26 mouse cellular contexts compared by ENCODE assay signal in the genomic region with DNA sequence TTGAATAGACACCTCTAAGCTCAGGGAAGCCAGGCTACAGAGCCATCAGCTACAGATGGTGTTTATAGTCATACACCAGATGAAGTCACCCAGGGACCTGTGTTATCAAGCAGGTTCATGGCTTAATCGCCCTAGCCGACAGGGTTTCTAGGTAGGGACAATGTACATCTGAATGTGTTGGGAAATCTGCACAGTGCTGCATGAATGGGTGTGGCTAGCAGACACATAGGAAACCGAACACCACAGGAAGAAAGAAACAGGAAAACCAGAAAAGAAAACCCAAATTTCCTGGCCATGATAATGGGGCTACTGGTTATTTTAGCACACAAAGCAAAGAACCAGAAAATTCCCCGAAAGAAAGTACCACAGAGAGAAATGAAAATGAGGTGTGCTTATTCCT. TPM values are rescaled to one million over a fixed set of nuclear protein-coding genes. Genes with fewer than 3 reads are reported as not detected.
DNase-seq lines count a peak whose midpoint lies in the region; ATAC-seq lines count a peak whose summit lies in the region.
"Had no signal": no experiment of that assay in that cellular context is flagged by ENCODE, and none has a peak within 500 bp of the region (broad histone marks: within the 10 kb centered on the region; RNA-seq: fewer than 3 reads in every experiment).

No protein-coding gene starts in this region.

- no peaks in the 10 kb centered on the region for H3K36me3 ChIP-seq in heart, embryonic 10.5 days
- H3K36me3 ChIP-seq: hindbrain, embryonic 12.5 days had no signal

- no peaks in the 10 kb centered on the region for H3K9me3 ChIP-seq in heart, embryonic 10.5 days
- H3K9me3 ChIP-seq: hindbrain, embryonic 12.5 days had no signal

- 63% methylated on average over 4 of the region's 4 CpGs for WGBS in heart, embryonic 10.5 days

- H3K27ac ChIP-seq in heart, embryonic 10.5 days, result 0 out of 2 replicates have a peak overlapping the region, but pooled peaks have one; percentile 17
- H3K27ac ChIP-seq: hindbrain, embryonic 12.5 days; stomach, postnatal 0 days had no signal

- ATAC-seq in megakaryocyte-erythroid progenitor cell, adult 5-6 weeks (replicated peaks; ENCODE audit: low FRiP score, low TSS enrichment, poor library complexity, severe bottlenecking), result peak; percentile 48; the same call in 1 of the 2 replicates
- ATAC-seq: activated CD4-positive, CD25-positive, alpha-beta regulatory T cell, adult 4 months; forebrain, embryonic 16.5 days; inflammation-experienced regulatory T-cells, adult 6 months had no signal

- peaks cover 43% of the 10 kb centered on the region for H3K4me1 ChIP-seq in heart, embryonic 10.5 days

- H3K4me3 ChIP-seq in heart, embryonic 10.5 days, result no peak overlapping the region
- H3K4me3 ChIP-seq: hindbrain, embryonic 12.5 days had no signal

- no peaks in the 10 kb centered on the region for H3K27me3 ChIP-seq in heart, embryonic 10.5 days (ENCODE audit: insufficient read depth, poor library complexity, severe bottlenecking)
- H3K27me3 ChIP-seq: hindbrain, embryonic 12.5 days had no signal

- DNase-seq in heart, embryonic 10.5 days (ENCODE audit: low spot score), result no peak
- DNase-seq in heart, adult 8-10 months (ENCODE audit: low spot score), result no peak
- peak; percentile 15 for DNase-seq in CD4-positive helper T cell, adult 2 months (ENCODE audit: low read depth, low spot score)
- DNase-seq in induced T-regulatory cell, adult 2 months (ENCODE audit: low read depth), result peak; percentile 8
- DNase-seq in gastrocnemius, postnatal 25 days, result no peak
- DNase-seq in lung, postnatal 4 days, result no peak
- DNase-seq: adrenal gland, postnatal 14 days; cerebellum, postnatal 10 days; kidney, postnatal 36 days; layer of hippocampus, adult 9-11 months; lung, adult 2 months; midbrain, embryonic 14.5 days; right cerebral cortex, postnatal 14 days had no signal

RNA-seq across cellular contexts. Expression of a gene that starts 29.4 kb away (rescaled TPM):
- polyA plus RNA-seq in heart, embryonic 10.5 days (2016; fragmentation: Nextera tagmentation; extraction: Ambion mirVana), result not detected in 2 replicates
- total RNA-seq in heart, adult 8-10 months (2022), result not detected
- not detected in 2 replicates for total RNA-seq in megakaryocyte-erythroid progenitor cell, adult 5-6 weeks (2014; fragmentation: Nextera tagmentation)
- not detected in 2 replicates for total RNA-seq in megakaryocyte-erythroid progenitor cell, adult 5-6 weeks (2017)
- not detected for total RNA-seq in gastrocnemius, postnatal 25 days (2021)
- total RNA-seq: adrenal gland, postnatal 14 days; left cerebral cortex, adult 8-10 months had no signal
- polyA plus RNA-seq: activated CD4-positive, CD25-positive, alpha-beta regulatory T cell, adult 4 months; brain, embryonic 14.5 days; gonadal fat pad, adult 2 months; heart, embryonic 16.5 days; hindbrain, embryonic 12.5 days; inflammation-experienced regulatory T-cells, adult 6 months; kidney, embryonic 14.5 days; liver, embryonic 11.5 days; midbrain, embryonic 14.5 days; stomach, postnatal 0 days; thymus, postnatal 0 days had no signal

RNA-seq across cellular contexts. Expression of a gene that starts 45.2 kb away (rescaled TPM):
- 51.2 and 58.3 TPM in 2 replicates for polyA plus RNA-seq in heart, embryonic 10.5 days (2016; fragmentation: Nextera tagmentation; extraction: Ambion mirVana)
- 10 to 100 TPM; 30.2 to 37.8 (median 35.0) TPM for total RNA-seq in heart, adult 8-10 months (2022)
- 2.8 and 7.3 TPM in 2 replicates for total RNA-seq in megakaryocyte-erythroid progenitor cell, adult 5-6 weeks (2014; fragmentation: Nextera tagmentation)
- total RNA-seq in megakaryocyte-erythroid progenitor cell, adult 5-6 weeks (2017), result 2.7 and 4.5 TPM in 2 replicates
- 10 to 100 TPM; 12.1 TPM for total RNA-seq in gastrocnemius, postnatal 25 days (2021)

RNA-seq across cellular contexts. Expression of a gene that starts 45.4 kb away (rescaled TPM):
- polyA plus RNA-seq in heart, embryonic 10.5 days (2016; fragmentation: Nextera tagmentation; extraction: Ambion mirVana), result 238 and 256 TPM in 2 replicates
- total RNA-seq in heart, adult 8-10 months (2022), result 10 to 100 TPM; 21.9 to 27.8 (median 25.9) TPM
- 154 and 163 TPM in 2 replicates for total RNA-seq in megakaryocyte-erythroid progenitor cell, adult 5-6 weeks (2014; fragmentation: Nextera tagmentation)
- total RNA-seq in megakaryocyte-erythroid progenitor cell, adult 5-6 weeks (2017), result 112 and 121 TPM in 2 replicates
- total RNA-seq in gastrocnemius, postnatal 25 days (2021), result 10 to 100 TPM; 13.6 to 18.5 TPM

Comparison
In these comparisons a context has a peak if more than half of its experiments do, and no peak if none do; other contexts are left out.
1. DNase-seq: peak in CD4-positive helper T cell, adult 2 months (single experiment) and induced T-regulatory cell, adult 2 months (single experiment); none in heart, embryonic 10.5 days (single experiment), heart, adult 8-10 months (single experiment), gastrocnemius, postnatal 25 days (single experiment) and lung, postnatal 4 days (0 of 2).